Mouse (Mus musculus): ENCODE measurements around the gene Dnaja4. TPM values are rescaled to one million over a fixed set of nuclear protein-coding genes. Genes with fewer than 3 reads are reported as not detected.

Dnaja4 gene
- polyA plus RNA-seq, 1 experiment from 2014 or later: 10.2 TPM

- peak overlapping the region; percentile 81 for H3K4me2 ChIP-seq (replicated peaks)
- ATAC-seq (ENCODE audit: low FRiP score) (no peak), DNase-seq (ENCODE audit: low spot score) (no peak)
- no peak overlapping the region for H3K27ac ChIP-seq
- peak overlapping the region; percentile 36 for H3K4me3 ChIP-seq (replicated peaks; ENCODE audit: low read length)
- no peaks in the 10 kb centered on the region for H3K9me3 ChIP-seq (ENCODE audit: control insufficient read depth, low read length)
- WGBS: 21% methylated on average over 12 of the region's 12 CpGs
- peaks cover 35% of the 10 kb centered on the region for H3K27me3 ChIP-seq (ENCODE audit: control insufficient read depth, insufficient read depth, low read length)
- no peaks in the 10 kb centered on the region for H3K36me3 ChIP-seq (replicated peaks; ENCODE audit: control insufficient read depth, insufficient read depth)
- no peak overlapping the region for H3K9ac ChIP-seq
- 0 out of 2 replicates have a peak, but pooled peaks cover 26% of the 10 kb centered on the region for H3K4me1 ChIP-seq (replicated peaks; ENCODE audit: control insufficient read depth, insufficient read depth, low read length)
These were observed 65.4 kb downstream of the Dnaja4 start for GRCm38 (mm10) chr9:54764091-54764490.

GRCm38 (mm10) chr9:54764561-54765217 is 66.0 kb downstream of the Dnaja4 start, which contains the start of gene Crabp1:
Crabp1 (plus strand) TSS chr9:54764748.
- peak within 1 kb of the TSS; percentile 36 for H3K4me3 ChIP-seq (replicated peaks; ENCODE audit: low read length)
- no peaks in the 10 kb centered on the region for H3K9me3 ChIP-seq (ENCODE audit: control insufficient read depth, low read length)
- H3K9ac ChIP-seq: peak within 1 kb of the TSS; percentile 28
- H3K36me3 ChIP-seq (replicated peaks; ENCODE audit: control insufficient read depth, insufficient read depth): no peaks in the 10 kb centered on the region
- ATAC-seq (ENCODE audit: low FRiP score): peak; percentile 53; the same call in 1 of the 2 replicates
- H3K4me2 ChIP-seq (replicated peaks): peak within 1 kb of the TSS; percentile 81
- WGBS: under 1% methylated on average over 45 of the region's 45 CpGs
- 0 out of 2 replicates have a peak, but pooled peaks cover 27% of the 10 kb centered on the region for H3K4me1 ChIP-seq (replicated peaks; ENCODE audit: control insufficient read depth, insufficient read depth, low read length)
- H3K27ac ChIP-seq: no peak within 1 kb of the TSS
- DNase-seq (ENCODE audit: low spot score): no peak
- H3K27me3 ChIP-seq (ENCODE audit: control insufficient read depth, insufficient read depth, low read length): peaks cover 35% of the 10 kb centered on the region

GRCm38 (mm10) chr9:54765336-54766085 is 66.8 kb downstream of the Dnaja4 start:
- Histone ChIP-seq H3K9me3 (ENCODE audit: control insufficient read depth, low read length) (no peaks in the 10 kb centered on the region), H3K27me3 (ENCODE audit: control insufficient read depth, insufficient read depth, low read length) (peaks cover 35% of the 10 kb centered on the region), H3K4me2 (replicated peaks) (peak overlapping the region; percentile 81), H3K27ac (no peak overlapping the region), H3K4me3 (replicated peaks; ENCODE audit: low read length) (peak overlapping the region; percentile 36), H3K9ac (peak overlapping the region; percentile 28), H3K4me1 (replicated peaks; ENCODE audit: control insufficient read depth, insufficient read depth, low read length) (0 out of 2 replicates have a peak, but pooled peaks cover 33% of the 10 kb centered on the region), H3K36me3 (replicated peaks; ENCODE audit: control insufficient read depth, insufficient read depth) (no peaks in the 10 kb centered on the region)
- ATAC-seq (ENCODE audit: low FRiP score) (0 out of 2 replicates have a peak, but pooled peaks have one; percentile 38), DNase-seq (ENCODE audit: low spot score) (no peak)
- WGBS: under 1% methylated on average over 41 of the region's 41 CpGs

Small RNAs within 50 kb of the gene (microRNA-seq; reads per million reads assigned to microRNA genes)
- gene Mir5710: not detected

Other genes starting within 250 kb of the Dnaja4 start
- 71.2 and 71.8 TPM in 2 replicates for gene Dmxl2, start 197.2 kb upstream of the Dnaja4 start, polyA plus RNA-seq (2014; fragmentation: Nextera tagmentation; extraction: Ambion mirVana)
- not detected in 2 replicates for gene Sh2d7, start 159.9 kb upstream of the Dnaja4 start, polyA plus RNA-seq (2014; fragmentation: Nextera tagmentation; extraction: Ambion mirVana)
- gene Cib2, start 138.7 kb upstream of the Dnaja4 start, polyA plus RNA-seq (2014; fragmentation: Nextera tagmentation; extraction: Ambion mirVana): 67.3 and 69.4 TPM in 2 replicates
- 166 and 198 TPM in 2 replicates for gene Idh3a, start 112.5 kb upstream of the Dnaja4 start, polyA plus RNA-seq (2014; fragmentation: Nextera tagmentation; extraction: Ambion mirVana)
- gene Acsbg1, start 37.0 kb upstream of the Dnaja4 start, polyA plus RNA-seq (2014; fragmentation: Nextera tagmentation; extraction: Ambion mirVana): 32.4 and 38.9 TPM in 2 replicates
- 94.9 and 97.7 TPM in 2 replicates for gene Wdr61, start 35.6 kb downstream of the Dnaja4 start, polyA plus RNA-seq (2014; fragmentation: Nextera tagmentation; extraction: Ambion mirVana)
- 300 and 364 TPM in 2 replicates for gene Crabp1, start 65.9 kb downstream of the Dnaja4 start, polyA plus RNA-seq (2014; fragmentation: Nextera tagmentation; extraction: Ambion mirVana)
- 52.0 and 56.6 TPM in 2 replicates for gene Ireb2, start 164.9 kb downstream of the Dnaja4 start, polyA plus RNA-seq (2014; fragmentation: Nextera tagmentation; extraction: Ambion mirVana)
- 2.1 and 2.7 TPM in 2 replicates for gene Hykk, start 218.4 kb downstream of the Dnaja4 start, polyA plus RNA-seq (2014; fragmentation: Nextera tagmentation; extraction: Ambion mirVana)

All from hindbrain, embryonic 14.5 days (tissue).